Mouse (Mus musculus) heart, postnatal 0 days (tissue): ENCODE measurements around the gene Ntrk3.

Experiments
- CTCF ChIP-seq: IDR thresholded peaks from 2 replicates; pipeline ENCODE4 v1.5.1; 2016; ENCODE audit warnings: antibody characterized with exemption, control low read depth, low read depth
- EP300 ChIP-seq: IDR thresholded peaks from 2 replicates; pipeline ENCODE4 v1.6.1; 2016; ENCODE audit warnings: antibody characterized with exemption, low read depth

DNA sequence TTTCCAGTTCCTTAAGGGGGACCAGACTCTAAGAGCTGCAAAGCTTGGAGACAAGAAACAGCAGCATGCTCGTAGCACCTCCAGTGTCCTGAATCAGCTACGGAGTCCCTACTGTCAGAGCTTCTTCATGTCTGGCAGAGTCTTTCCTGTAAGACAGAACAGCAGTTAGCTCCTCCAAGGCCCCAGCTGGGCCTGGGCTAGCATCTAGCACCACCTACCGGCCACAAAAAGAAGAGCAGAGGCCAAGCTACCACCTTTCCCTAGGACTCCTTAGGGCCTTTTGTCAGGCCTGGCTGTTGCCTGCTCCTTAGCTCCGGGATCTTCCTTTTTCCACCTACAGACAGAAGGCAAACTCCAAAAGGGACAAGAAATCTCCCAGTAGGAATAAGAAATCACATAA is 141.9 kb downstream of the Ntrk3 start:
- TF ChIP-seq CTCF, result peak; percentile 84
- no peak for TF ChIP-seq EP300
